Comparison of ENCODE assay signal across 25 mouse cellular contexts in genomic region chr2:51627211-51627610, GRCm38 (mm10). TPM values are rescaled to one million over a fixed set of nuclear protein-coding genes. Genes with fewer than 3 reads are reported as not detected.
DNase-seq lines count a peak whose midpoint lies in the region; ATAC-seq and TF ChIP-seq lines count a peak whose summit lies in the region.
"Had no signal": no experiment of that assay in that cellular context is flagged by ENCODE, and none has a peak within 500 bp of the region (broad histone marks: within the 10 kb centered on the region; RNA-seq: fewer than 3 reads in every experiment).

Gene Tas2r134 (plus strand): TSS chr2:51627511.

- no peaks in the 10 kb centered on the region for H3K36me3 ChIP-seq in G1E (replicated peaks)

- no peak for TF ChIP-seq CTCF in G1E (IDR thresholded peaks at IDR 0.05; ENCODE audit: low read depth, low read length)

- no peaks in the 10 kb centered on the region for H3K4me1 ChIP-seq in G1E (ENCODE audit: insufficient read depth, low read depth, low read length)

- H3K27me3 ChIP-seq in G1E (ENCODE audit: insufficient read depth, low read length) = no peaks in the 10 kb centered on the region
- H3K27me3 ChIP-seq: CH12.LX had no signal

- peaks cover 8% of the 10 kb centered on the region for H3K9me3 ChIP-seq in G1E (replicated peaks)

- ATAC-seq in G1E (ENCODE audit: extremely low read depth, insufficient number of reproducible peaks, low FRiP score, poor library complexity, severe bottlenecking) = 0 out of 2 replicates have a peak, but pooled peaks have one; percentile 4
- ATAC-seq: activated CD4-positive, CD25-positive, alpha-beta regulatory T cell, adult 4 months; CD4-positive, CD25-positive, alpha-beta regulatory T cell, adult 4 months; Patski had no signal

- peak; percentile 30 for DNase-seq in retina, postnatal 1 day
- DNase-seq in retina, embryonic 14.5 days (ENCODE audit: low spot score) = no peak
- DNase-seq in G1E (ENCODE audit: low spot score) = no peak
- no peak for DNase-seq in frontal cortex, postnatal 25 days (ENCODE audit: low spot score in 2 of 2)
- DNase-seq: adrenal gland, adult 2 months; adrenal gland, adult 8-10 months; adrenal gland, postnatal 10 days; adrenal gland, postnatal 14 days; adrenal gland, postnatal 25 days; adrenal gland, postnatal 36 days; B cell, adult 2 months; cerebellum, adult 11 months; cerebellum, adult 11-12 months; cerebellum, adult 18-20 months; cerebellum, adult 2 months had no signal

- no peak within 1 kb of the TSS for H3K4me3 ChIP-seq in G1E (ENCODE audit: low read depth, low read length)

RNA-seq across cellular contexts. Expression of gene Tas2r134, which starts in this region (rescaled TPM):
- total RNA-seq in G1E (2014; fragmentation: Nextera tagmentation) (not detected in 2 replicates), G1E (2017) (not detected in 2 replicates)
- not detected in 2 replicates for polyA plus RNA-seq in G1E (2012)
- total RNA-seq: adrenal gland, adult 18-20 months; adrenal gland, adult 2 months; adrenal gland, adult 8-10 months; adrenal gland, postnatal 10 days; adrenal gland, postnatal 14 days; adrenal gland, postnatal 25 days; adrenal gland, postnatal 36 days; adrenal gland, postnatal 4 days; CH12.LX; ES-E14; MEL had no signal
- polyA plus RNA-seq: activated CD4-positive, CD25-positive, alpha-beta regulatory T cell, adult 4 months; adrenal gland, adult 2 months; brain, embryonic 14.5 days; C2C12; CD4-positive, CD25-positive, alpha-beta regulatory T cell, adult 4 months; cerebellum, adult 2 months; Patski had no signal

Comparison
In these comparisons a context has a peak if more than half of its experiments do, and no peak if none do; other contexts are left out.
1. Peak in ATAC-seq in G1E; RNA of the gene not detected or under 1 TPM.